8 mouse cellular contexts compared by ENCODE assay signal in genomic region chr11:116329314-116330210, GRCm38 (mm10). TPM values are rescaled to one million over a fixed set of nuclear protein-coding genes. Genes with fewer than 3 reads are reported as not detected.
DNase-seq lines count a peak whose midpoint lies in the region; ATAC-seq and TF ChIP-seq lines count a peak whose summit lies in the region.

No protein-coding gene starts in this region.

- no peak for TF ChIP-seq POLR2A in lung, adult 2 months (IDR thresholded peaks at IDR 0.05; ENCODE audit: borderline replicate concordance, extremely low read depth, low read depth, low read length)

- WGBS in lung, adult 2 months = 47% methylated on average over 18 of the region's 18 CpGs

- DNase-seq in adrenal gland, postnatal 25 days = peak; percentile 31
- no peak for DNase-seq in adrenal gland, adult 2 months
- DNase-seq in urinary bladder, postnatal 14 days (ENCODE audit: low spot score) = peak; percentile 48
- DNase-seq in urinary bladder, postnatal 4 days (ENCODE audit: low spot score in 2 of 2) = no peak
- DNase-seq in lung, adult 2 months = peak; percentile 29
- DNase-seq in right cerebral cortex, adult 18-20 months = no peak

- no peak overlapping the region for H3K4me3 ChIP-seq in lung, adult 2 months (replicated peaks; ENCODE audit: extremely low read depth, low read depth, low read length)

- TF ChIP-seq CTCF in lung, adult 2 months (IDR thresholded peaks at IDR 0.05; ENCODE audit: insufficient read depth, low read length) = no peak

- ATAC-seq in erythroblast, adult 5-6 weeks (replicated peaks; ENCODE audit: low FRiP score, poor library complexity, severe bottlenecking) = no peak
- no peak for ATAC-seq in monocyte, adult 5-6 weeks (replicated peaks; ENCODE audit: insufficient number of reproducible peaks, low FRiP score, low TSS enrichment, poor library complexity, severe bottlenecking)

- no peaks in the 10 kb centered on the region for H3K4me1 ChIP-seq in lung, adult 2 months (ENCODE audit: control insufficient read depth, insufficient read depth, low read length)

RNA-seq across cellular contexts. Expression of gene Foxj1, which starts 5.6 kb away (rescaled TPM):
- total RNA-seq in adrenal gland, postnatal 25 days (2021) = 0.15 TPM in 1 of 2 replicates, not detected in the other
- total RNA-seq in adrenal gland, adult 2 months (2021) = under 1 TPM in 1 of 2 experiments, not detected in 1; 0.14 TPM
- polyA plus RNA-seq in adrenal gland, adult 2 months (2012; rRNA removed) = 0.19 and 0.26 TPM in 2 replicates
- polyA plus RNA-seq in lung, adult 2 months (2012; rRNA removed) = 78.4 and 114 TPM in 2 replicates
- not detected in 2 replicates for total RNA-seq in erythroblast, adult 5-6 weeks (2015; ENCODE audit: low replicate concordance)
- not detected in 2 replicates for total RNA-seq in erythroblast, adult 5-6 weeks (2017; ENCODE audit: low replicate concordance)
- 0.19 to 0.39 TPM in 2 of 3 replicates, not detected in the other for total RNA-seq in monocyte, adult 5-6 weeks (2017)

RNA-seq across cellular contexts. Expression of gene Exoc7, which starts 22.5 kb away (rescaled TPM):
- 53.6 and 77.1 TPM in 2 replicates for total RNA-seq in adrenal gland, postnatal 25 days (2021)
- 10 to 100 TPM; 64.9 to 67.6 TPM for total RNA-seq in adrenal gland, adult 2 months (2021)
- 21.8 and 26.7 TPM in 2 replicates for polyA plus RNA-seq in adrenal gland, adult 2 months (2012; rRNA removed)
- polyA plus RNA-seq in lung, adult 2 months (2012; rRNA removed) = 29.9 and 33.2 TPM in 2 replicates
- 12.1 and 34.6 TPM in 2 replicates for total RNA-seq in erythroblast, adult 5-6 weeks (2015; ENCODE audit: low replicate concordance)
- 7.8 and 14.1 TPM in 2 replicates for total RNA-seq in erythroblast, adult 5-6 weeks (2017; ENCODE audit: low replicate concordance)
- total RNA-seq in monocyte, adult 5-6 weeks (2017) = 39.7 to 67.5 TPM (median 48.1 TPM) in 3 replicates

RNA-seq across cellular contexts. Expression of gene Galr2, which starts 48.8 kb away (rescaled TPM):
- total RNA-seq in adrenal gland, postnatal 25 days (2021) = not detected in 2 replicates
- under 1 TPM in 1 of 2 experiments, not detected in 1; 0.24 TPM for total RNA-seq in adrenal gland, adult 2 months (2021)
- 0.90 and 1.1 TPM in 2 replicates for polyA plus RNA-seq in adrenal gland, adult 2 months (2012; rRNA removed)
- polyA plus RNA-seq in lung, adult 2 months (2012; rRNA removed) = 0.10 and 0.18 TPM in 2 replicates
- total RNA-seq in erythroblast, adult 5-6 weeks (2015; ENCODE audit: low replicate concordance) = not detected in 2 replicates
- total RNA-seq in erythroblast, adult 5-6 weeks (2017; ENCODE audit: low replicate concordance) = not detected in 2 replicates
- total RNA-seq in monocyte, adult 5-6 weeks (2017) = not detected in 3 replicates

RNA-seq across cellular contexts. Expression of gene Srp68, which starts 55.5 kb away (rescaled TPM):
- total RNA-seq in adrenal gland, postnatal 25 days (2021) = 68.1 and 70.9 TPM in 2 replicates
- total RNA-seq in adrenal gland, adult 2 months (2021) = 10 to 100 TPM; 70.0 to 77.0 TPM
- polyA plus RNA-seq in adrenal gland, adult 2 months (2012; rRNA removed) = 21.4 and 27.6 TPM in 2 replicates
- 29.7 and 42.9 TPM in 2 replicates for polyA plus RNA-seq in lung, adult 2 months (2012; rRNA removed)
- 7.5 and 11.7 TPM in 2 replicates for total RNA-seq in erythroblast, adult 5-6 weeks (2015; ENCODE audit: low replicate concordance)
- 8.5 and 15.1 TPM in 2 replicates for total RNA-seq in erythroblast, adult 5-6 weeks (2017; ENCODE audit: low replicate concordance)
- total RNA-seq in monocyte, adult 5-6 weeks (2017) = 18.0 to 34.3 TPM (median 25.7 TPM) in 3 replicates

Comparison
In these comparisons a context has a peak if more than half of its experiments do, and no peak if none do; other contexts are left out.
1. DNase-seq: peak in adrenal gland, postnatal 25 days (single experiment), urinary bladder, postnatal 14 days (single experiment) and lung, adult 2 months (single experiment); none in adrenal gland, adult 2 months (single experiment), urinary bladder, postnatal 4 days (0 of 2) and right cerebral cortex, adult 18-20 months (single experiment).